Mouse (Mus musculus) thymus, adult 2 months (tissue): ENCODE data around the gene Cavin1. TPM values are rescaled to one million over a fixed set of nuclear protein-coding genes. Genes with fewer than 3 reads are reported as not detected.

ENCODE experiments used
- DNase-seq: peaks from one replicate; pipeline ENCODE4 v3.0.0; 2021
- H3K27ac ChIP-seq: fragments of 200-500 bp; 2 replicates; pipeline ENCODE4 v1.5.1; 2012; ENCODE audit warnings: low read length, control low read depth; ENCODE audit not compliant: control insufficient read depth, insufficient read depth
- H3K27me3 ChIP-seq: fragments of 200-500 bp; 2 replicates; pipeline ENCODE4 v1.6.1; 2012; ENCODE audit warnings: mild to moderate bottlenecking, low read length, moderate library complexity, mixed read lengths; ENCODE audit not compliant: control insufficient read depth, insufficient read depth
- H3K36me3 ChIP-seq: fragments of 200-500 bp; 2 replicates; pipeline ENCODE4 v1.6.1; 2012; ENCODE audit warnings: mild to moderate bottlenecking, low read length, moderate library complexity; ENCODE audit not compliant: control insufficient read depth, insufficient read depth
- H3K4me1 ChIP-seq: fragments of 200-500 bp; replicated peaks from 2 replicates; pipeline ENCODE4 v1.6.1; 2012; ENCODE audit warnings: low read length; ENCODE audit not compliant: control insufficient read depth, insufficient read depth
- H3K4me3 ChIP-seq: fragments of 200-500 bp; 2 replicates; pipeline ENCODE4 v1.5.1; 2012; ENCODE audit warnings: mild to moderate bottlenecking, low read length, control low read depth, moderate library complexity; ENCODE audit not compliant: control insufficient read depth, insufficient read depth
- CTCF ChIP-seq: fragments of 200-500 bp; IDR thresholded peaks from 2 replicates; pipeline ENCODE4 v1.5.1; 2012; ENCODE audit warnings: mild to moderate bottlenecking, control low read depth, low read length, moderate library complexity, borderline replicate concordance; ENCODE audit not compliant: control insufficient read depth, poor library complexity, insufficient read depth; ENCODE audit errors: extremely low read depth
- POLR2A ChIP-seq: fragments of 200-500 bp; IDR thresholded peaks from 2 replicates; pipeline ENCODE4 v1.6.1; 2012; ENCODE audit warnings: mild to moderate bottlenecking, low read length, control low read depth, moderate library complexity; ENCODE audit not compliant: control insufficient read depth, poor library complexity, insufficient read depth; ENCODE audit errors: extremely low read depth
- WGBS: fragments of 180-500 bp; shearing (Covaris S2); methylation state at CpG from one replicate; pipeline ENCODE4 v1.1.7; 2018; 5-methylcytosine and 5-hydroxymethylcytosine counted together
- polyA plus RNA-seq: library from polyadenylated mRNA; depleted of rRNA; stranded (reverse); fragments of >200 nt; gene quantifications from 2 replicates; pipeline ENCODE4 v1.2.3, GENCODE M21; 2012

Cavin1 gene
- polyA plus RNA-seq, 1 experiment = 22.4 TPM

GRCm38 (mm10) chr11:100969744-100970556, 737 bp downstream of the Cavin1 start:
- H3K36me3 ChIP-seq = no peaks in the 10 kb centered on the region
- H3K27ac ChIP-seq = no peak overlapping the region
- no peak for TF ChIP-seq POLR2A
- no peak for TF ChIP-seq CTCF
- peaks cover 13% of the 10 kb centered on the region for H3K4me1 ChIP-seq
- no peak for DNase-seq
- peak overlapping the region; percentile 32 for H3K4me3 ChIP-seq
- 2% methylated on average over 65 of the region's 65 CpGs for WGBS
- peaks cover 14% of the 10 kb centered on the region; the same call in 1 of the 2 replicates for H3K27me3 ChIP-seq

- DNase-seq = no peak
- 14% methylated on average over 35 of the region's 35 CpGs for WGBS
- peaks cover 13% of the 10 kb centered on the region for H3K4me1 ChIP-seq
- H3K4me3 ChIP-seq = peak overlapping the region; percentile 32
- no peak for TF ChIP-seq POLR2A
- TF ChIP-seq CTCF = no peak
- H3K27ac ChIP-seq = no peak overlapping the region
- peaks cover 14% of the 10 kb centered on the region; the same call in 1 of the 2 replicates for H3K27me3 ChIP-seq
- H3K36me3 ChIP-seq = no peaks in the 10 kb centered on the region
Observed at GRCm38 (mm10) chr11:100969189-100969743, 1.4 kb downstream of the Cavin1 start.

- TF ChIP-seq CTCF = no peak
- no peak for TF ChIP-seq POLR2A
- no peak for DNase-seq
- 92% methylated on average over 5 of the region's 5 CpGs for WGBS
- Histone ChIP-seq H3K4me3 (no peak overlapping the region), H3K27me3 (peaks cover 14% of the 10 kb centered on the region; the same call in 1 of the 2 replicates), H3K27ac (no peak overlapping the region), H3K36me3 (no peaks in the 10 kb centered on the region), H3K4me1 (peaks cover 13% of the 10 kb centered on the region)
Observed at GRCm38 (mm10) chr11:100968501-100968900, 2.2 kb downstream of the Cavin1 start.

- DNase-seq = no peak
- peaks cover 14% of the 10 kb centered on the region; the same call in 1 of the 2 replicates for H3K27me3 ChIP-seq
- WGBS = 96% methylated on average over 5 of the region's 5 CpGs
- H3K4me3 ChIP-seq = no peak overlapping the region
- H3K27ac ChIP-seq = no peak overlapping the region
- H3K4me1 ChIP-seq = peaks cover 13% of the 10 kb centered on the region
- no peaks in the 10 kb centered on the region for H3K36me3 ChIP-seq
- no peak for TF ChIP-seq POLR2A
- no peak for TF ChIP-seq CTCF
Observed at GRCm38 (mm10) chr11:100967881-100968420, 2.7 kb downstream of the Cavin1 start.

- Histone ChIP-seq H3K36me3 (no peaks in the 10 kb centered on the region), H3K4me1 (peaks cover 13% of the 10 kb centered on the region), H3K27ac (no peak overlapping the region), H3K27me3 (peaks cover 14% of the 10 kb centered on the region; the same call in 1 of the 2 replicates), H3K4me3 (no peak overlapping the region)
- DNase-seq = no peak
- no peak for TF ChIP-seq POLR2A
- TF ChIP-seq CTCF = no peak
- WGBS = 93% methylated on average over 5 of the region's 5 CpGs
Observed at GRCm38 (mm10) chr11:100967376-100967775, 3.3 kb downstream of the Cavin1 start.

- peaks cover 14% of the 10 kb centered on the region; the same call in 1 of the 2 replicates for H3K27me3 ChIP-seq
- H3K27ac ChIP-seq = no peak overlapping the region
- no peak overlapping the region for H3K4me3 ChIP-seq
- TF ChIP-seq POLR2A (no peak), CTCF (no peak)
- DNase-seq = no peak
- WGBS = 83% methylated on average over 6 of the region's 6 CpGs
- no peaks in the 10 kb centered on the region for H3K36me3 ChIP-seq
- H3K4me1 ChIP-seq = peaks cover 13% of the 10 kb centered on the region
Observed at GRCm38 (mm10) chr11:100965760-100966159, 4.9 kb downstream of the Cavin1 start.
